Mouse (Mus musculus) intestine, postnatal 0 days (tissue): ENCODE measurements around the gene Trio. TPM values are rescaled to one million over a fixed set of nuclear protein-coding genes. Genes with fewer than 3 reads are reported as not detected.
A peak's percentile ranks its signal among the peaks of the same experiment; 100 is the strongest.

Source experiments
- ATAC-seq: fragments of 200-750 bp; cut with Nextera tagmentation; 2 replicates; pipeline ENCODE4 v1.8.0; 2017; ENCODE audit warnings: mild to moderate bottlenecking, moderate TSS enrichment, moderate library complexity
- H3K27ac ChIP-seq: fragments of 300-500 bp; sonication (generic); 2 replicates; pipeline ENCODE4 v1.5.1; 2014; ENCODE audit warnings: mild to moderate bottlenecking, low read depth, low read length, moderate library complexity
- H3K27me3 ChIP-seq: fragments of 300-500 bp; sonication (generic); replicated peaks from 2 replicates; pipeline ENCODE4 v1.6.1; 2014; ENCODE audit warnings: low read length, mixed read lengths; ENCODE audit not compliant: control insufficient read depth, insufficient read depth
- H3K36me3 ChIP-seq: fragments of 300-500 bp; sonication (generic); 2 replicates; pipeline ENCODE4 v1.6.1; 2014; ENCODE audit warnings: mild to moderate bottlenecking, moderate library complexity; ENCODE audit not compliant: control insufficient read depth, insufficient read depth
- H3K4me1 ChIP-seq: fragments of 300-500 bp; sonication (generic); replicated peaks from 2 replicates; pipeline ENCODE4 v1.6.1; 2014; ENCODE audit warnings: antibody characterized with exemption, low read length, mixed read lengths; ENCODE audit not compliant: control insufficient read depth, insufficient read depth
- H3K4me2 ChIP-seq: fragments of 300-500 bp; sonication (generic); replicated peaks from 2 replicates; pipeline ENCODE4 v1.6.1; 2014; ENCODE audit warnings: low read depth, mild to moderate bottlenecking, moderate library complexity
- H3K4me3 ChIP-seq: fragments of 300-500 bp; sonication (generic); 2 replicates; pipeline ENCODE4 v1.5.1; 2014; ENCODE audit warnings: low read depth, low read length
- H3K9ac ChIP-seq: fragments of 300-500 bp; sonication (generic); 2 replicates; pipeline ENCODE4 v1.6.1; 2014; ENCODE audit warnings: mild to moderate bottlenecking, low read depth, low read length
- H3K9me3 ChIP-seq: fragments of 300-500 bp; sonication (generic); 2 replicates; pipeline ENCODE4 v1.6.1; 2016; ENCODE audit warnings: mixed run types; ENCODE audit not compliant: control insufficient read depth
- CTCF ChIP-seq: sonication (generic); IDR thresholded peaks from 2 replicates; pipeline ENCODE4 v1.5.1; 2016; ENCODE audit warnings: low read depth, mild to moderate bottlenecking, control low read depth, antibody characterized with exemption, moderate library complexity
- WGBS: fragments of 180-500 bp; shearing (Covaris S2); extraction: QIAGEN DNeasy Blood & Tissue Kit; methylation state at CpG from one replicate; pipeline ENCODE4 v1.1.7; 2014; 5-methylcytosine and 5-hydroxymethylcytosine counted together
- polyA plus RNA-seq: library from polyadenylated mRNA; unstranded; fragments of >200 nt; fragmentation: Nextera tagmentation; extraction: Ambion mirVana; gene quantifications from 2 replicates; pipeline ENCODE4 v1.2.1, GENCODE M21; 2015

The Trio gene
- polyA plus RNA-seq, 1 experiment from 2014 or later = 10.0 TPM

DNA sequence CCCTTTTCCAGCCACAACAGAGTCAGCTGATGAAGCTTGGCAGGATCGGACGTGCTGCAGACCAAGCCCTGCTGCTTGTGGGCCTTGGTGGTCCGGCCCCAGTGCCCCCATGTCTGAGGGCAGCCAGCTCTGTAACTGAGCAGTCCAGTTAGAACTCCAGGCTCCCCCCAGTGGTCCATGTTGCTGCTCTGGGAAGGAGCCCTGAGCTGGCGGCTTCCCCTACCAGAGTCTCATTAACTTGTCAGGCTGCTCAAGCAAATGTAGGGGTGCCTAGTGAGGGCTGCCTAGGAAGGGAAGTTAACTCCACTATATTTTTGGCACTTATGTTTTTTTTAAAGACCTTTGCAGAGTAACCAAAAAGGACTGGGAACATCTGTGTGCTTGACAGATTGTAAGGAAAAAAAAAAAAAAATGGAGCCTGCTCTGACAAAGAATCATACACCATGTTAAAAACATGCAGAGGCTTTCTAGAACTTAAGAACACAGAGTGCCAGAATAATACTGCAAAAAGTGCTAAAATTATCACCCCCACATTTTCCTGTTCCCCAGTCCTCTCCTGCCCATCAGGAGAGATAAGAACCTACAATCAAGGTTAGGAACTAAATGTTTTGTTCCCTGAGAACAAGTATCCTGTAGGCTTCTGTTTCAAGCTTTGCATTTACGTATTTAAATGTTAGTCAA is 216.9 kb downstream of the Trio start:
- no peak overlapping the region for H3K4me3 ChIP-seq
- WGBS = 57% methylated on average over 5 of the region's 5 CpGs
- ATAC-seq = no peak
- H3K9me3 ChIP-seq = no peaks in the 10 kb centered on the region
- peaks cover 31% of the 10 kb centered on the region for H3K36me3 ChIP-seq
- H3K27ac ChIP-seq = no peak overlapping the region
- H3K9ac ChIP-seq = no peak overlapping the region
- no peak overlapping the region for H3K4me2 ChIP-seq
- no peaks in the 10 kb centered on the region for H3K4me1 ChIP-seq
- TF ChIP-seq CTCF = peak; percentile 61
- no peaks in the 10 kb centered on the region for H3K27me3 ChIP-seq

DNA sequence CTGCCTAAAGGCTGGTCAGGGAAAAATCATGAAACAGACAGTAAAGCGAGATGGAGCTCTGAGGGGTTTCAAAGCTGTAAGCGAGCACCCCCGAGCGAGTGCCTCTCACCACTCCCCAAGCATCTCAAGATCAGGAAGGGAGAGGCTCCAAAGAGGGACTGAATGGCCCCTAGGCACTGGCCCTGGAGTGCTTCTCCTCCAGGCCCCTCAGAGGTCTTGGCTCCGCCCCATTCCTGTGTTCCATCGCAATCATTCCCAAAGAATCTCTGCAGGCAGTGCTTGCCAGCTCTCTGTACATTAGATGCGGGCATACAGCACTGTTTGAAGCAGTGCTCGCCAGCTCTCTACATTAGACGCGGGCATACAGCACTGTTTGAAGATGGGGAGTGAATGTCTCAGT is 219.4 kb downstream of the Trio start:
- Histone ChIP-seq H3K9ac (no peak overlapping the region), H3K36me3 (peaks cover 24% of the 10 kb centered on the region), H3K4me1 (no peaks in the 10 kb centered on the region), H3K4me2 (no peak overlapping the region), H3K9me3 (no peaks in the 10 kb centered on the region), H3K27ac (no peak overlapping the region), H3K4me3 (no peak overlapping the region), H3K27me3 (no peaks in the 10 kb centered on the region)
- 57% methylated on average over 10 of the region's 10 CpGs for WGBS
- TF ChIP-seq CTCF = no peak
- no peak for ATAC-seq

DNA sequence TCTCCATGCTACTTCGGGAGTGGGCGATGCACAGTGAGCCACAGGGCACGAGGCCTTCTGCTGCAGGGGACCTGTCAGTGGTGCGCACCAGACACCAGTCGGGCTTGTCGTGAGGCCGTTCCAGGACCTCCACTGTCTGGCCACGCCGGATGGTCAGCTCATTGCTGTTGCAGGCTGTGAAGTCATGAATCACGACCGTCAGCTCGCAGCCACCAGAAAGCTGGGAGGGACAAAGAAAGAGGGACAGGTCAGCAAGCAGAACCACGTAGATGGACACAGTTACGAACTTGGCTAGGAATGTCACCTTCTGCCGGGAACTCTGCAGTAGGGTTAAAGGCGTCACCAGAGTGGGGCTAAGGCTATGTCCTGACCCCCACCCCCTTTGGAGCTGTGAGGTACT is 220.0 kb downstream of the Trio start:
- 90% methylated on average over 16 of the region's 16 CpGs for WGBS
- H3K36me3 ChIP-seq = peaks cover 24% of the 10 kb centered on the region
- no peak overlapping the region for H3K9ac ChIP-seq
- no peak overlapping the region for H3K27ac ChIP-seq
- H3K4me2 ChIP-seq = no peak overlapping the region
- TF ChIP-seq CTCF = no peak
- H3K4me3 ChIP-seq = no peak overlapping the region
- no peaks in the 10 kb centered on the region for H3K4me1 ChIP-seq
- H3K27me3 ChIP-seq = no peaks in the 10 kb centered on the region
- H3K9me3 ChIP-seq = no peaks in the 10 kb centered on the region
- no peak for ATAC-seq

DNA sequence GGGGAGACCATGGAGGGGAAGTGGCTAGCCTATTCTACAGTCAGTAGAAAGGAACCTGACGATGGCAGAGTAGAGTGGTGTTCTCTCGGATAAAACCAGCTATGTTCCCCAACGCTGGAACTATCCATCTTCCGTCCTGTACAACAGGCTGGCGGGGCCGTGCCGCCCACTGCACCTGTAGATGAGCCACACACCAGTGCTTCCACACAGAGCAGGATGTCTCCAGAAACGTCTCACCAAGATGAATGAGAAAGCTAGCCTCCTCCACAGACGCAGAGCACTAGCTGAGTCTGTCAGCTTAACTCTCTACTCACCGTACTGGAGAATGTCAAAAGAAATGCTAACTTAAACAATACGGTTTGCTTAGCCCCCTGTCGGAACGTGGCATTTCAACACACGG is 221.2 kb downstream of the Trio start:
- WGBS = 80% methylated on average over 14 of the region's 14 CpGs
- no peaks in the 10 kb centered on the region for H3K4me1 ChIP-seq
- no peak for ATAC-seq
- H3K27me3 ChIP-seq = no peaks in the 10 kb centered on the region
- H3K4me2 ChIP-seq = no peak overlapping the region
- H3K9me3 ChIP-seq = no peaks in the 10 kb centered on the region
- peaks cover 31% of the 10 kb centered on the region for H3K36me3 ChIP-seq
- H3K9ac ChIP-seq = no peak overlapping the region
- TF ChIP-seq CTCF = no peak
- no peak overlapping the region for H3K27ac ChIP-seq
- H3K4me3 ChIP-seq = no peak overlapping the region

DNA sequence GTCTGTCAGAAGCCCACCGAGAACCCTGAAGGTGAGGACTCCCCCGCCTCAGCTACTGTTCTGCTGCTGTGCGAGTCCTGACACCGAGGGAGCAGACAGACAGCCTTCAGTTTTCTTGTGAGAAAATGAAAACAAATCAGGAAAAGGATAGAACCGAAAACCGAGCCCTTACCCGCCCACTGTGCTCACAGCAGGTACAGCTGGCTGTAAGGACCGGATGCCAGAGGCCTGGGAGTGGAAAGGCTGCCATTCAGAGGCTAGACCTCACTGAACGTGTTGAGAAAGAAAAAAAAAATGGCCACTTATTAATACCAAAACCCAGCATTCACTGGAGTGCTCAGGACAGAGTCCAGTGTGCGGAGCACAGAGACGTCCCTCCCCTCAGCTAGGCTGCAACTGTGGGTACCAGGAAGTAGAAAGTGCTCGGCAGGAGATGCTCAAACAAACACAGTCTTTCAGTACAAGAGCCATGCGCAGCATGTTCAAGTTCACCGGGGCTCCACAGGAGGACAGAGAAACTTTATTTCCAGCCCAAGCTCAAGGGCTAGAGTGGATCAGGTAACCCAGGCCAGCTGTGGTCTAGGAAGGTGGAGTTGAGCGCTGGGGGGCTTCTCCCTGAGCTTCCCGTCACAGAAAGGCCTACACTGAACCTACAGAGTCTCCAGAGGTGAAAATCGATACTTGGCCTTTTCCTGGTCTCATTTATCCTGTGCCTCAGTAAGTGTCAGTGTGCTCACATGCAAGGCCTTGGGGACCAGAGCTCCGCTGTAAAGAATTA is 221.9 kb downstream of the Trio start:
- TF ChIP-seq CTCF = no peak
- H3K36me3 ChIP-seq = peaks cover 32% of the 10 kb centered on the region
- peak; percentile 50; the same call in 1 of the 2 replicates for ATAC-seq
- H3K4me1 ChIP-seq = no peaks in the 10 kb centered on the region
- H3K9me3 ChIP-seq = no peaks in the 10 kb centered on the region
- H3K4me3 ChIP-seq = no peak overlapping the region
- H3K27ac ChIP-seq = no peak overlapping the region
- no peaks in the 10 kb centered on the region for H3K27me3 ChIP-seq
- WGBS = 70% methylated on average over 18 of the region's 18 CpGs
- H3K9ac ChIP-seq = no peak overlapping the region
- no peak overlapping the region for H3K4me2 ChIP-seq

DNA sequence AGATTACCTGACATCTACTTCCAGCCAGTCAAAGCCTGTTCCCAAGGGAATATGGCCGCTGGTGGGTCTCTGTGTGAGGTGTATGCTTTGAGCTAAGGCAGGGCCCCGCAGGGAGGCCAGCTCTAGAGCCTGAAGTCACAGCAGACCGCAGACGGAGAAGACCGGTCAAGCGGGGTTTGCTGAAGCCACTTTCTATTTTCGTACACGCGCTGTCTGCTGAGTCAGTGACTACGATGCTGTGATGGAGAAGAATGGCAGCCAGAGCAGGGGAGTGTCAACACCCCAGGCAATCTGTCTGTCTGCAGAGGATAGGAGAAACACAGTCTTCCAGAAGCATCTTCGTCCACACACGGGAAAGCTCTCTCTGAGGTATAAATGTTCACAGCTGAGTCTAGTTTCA is 223.4 kb downstream of the Trio start:
- no peaks in the 10 kb centered on the region for H3K4me1 ChIP-seq
- no peak overlapping the region; the same call in 1 of the 2 replicates for H3K9ac ChIP-seq
- H3K4me2 ChIP-seq = no peak overlapping the region
- WGBS = 72% methylated on average over 12 of the region's 12 CpGs
- no peak overlapping the region for H3K27ac ChIP-seq
- H3K9me3 ChIP-seq = no peaks in the 10 kb centered on the region
- no peak for ATAC-seq
- no peaks in the 10 kb centered on the region for H3K27me3 ChIP-seq
- TF ChIP-seq CTCF = no peak
- H3K4me3 ChIP-seq = no peak overlapping the region
- peaks cover 40% of the 10 kb centered on the region for H3K36me3 ChIP-seq
